Mouse (Mus musculus) heart, adult 2 months (tissue): ENCODE data around the gene Hsh2d. TPM values are rescaled to one million over a fixed set of nuclear protein-coding genes. Genes with fewer than 3 reads are reported as not detected.

Experiments used
- DNase-seq, 2 experiments: peaks; one replicate each; pipeline ENCODE4 v3.0.0; 2021
- H3K27ac ChIP-seq: fragments of 200-600 bp; 2 replicates; pipeline ENCODE4 v1.8.1; 2022
- H3K27me3 ChIP-seq: fragments of 200-500 bp; 2 replicates; pipeline ENCODE4 v1.6.1; 2012; ENCODE audit warnings: mild to moderate bottlenecking, low read length, inconsistent platforms, mixed read lengths; ENCODE audit not compliant: control insufficient read depth, insufficient read depth
- H3K36me3 ChIP-seq: fragments of 200-500 bp; 2 replicates; pipeline ENCODE4 v1.6.1; 2012; ENCODE audit warnings: low read length, inconsistent platforms; ENCODE audit not compliant: control insufficient read depth, insufficient read depth
- H3K4me1 ChIP-seq: fragments of 200-500 bp; 2 replicates; pipeline ENCODE4 v1.6.1; 2011; ENCODE audit warnings: low read length; ENCODE audit not compliant: control insufficient read depth, insufficient read depth
- H3K4me3 ChIP-seq: fragments of 200-600 bp; 2 replicates; pipeline ENCODE4 v1.8.1; 2022
- H3K79me2 ChIP-seq: fragments of 200-500 bp; replicated peaks from 2 replicates; pipeline ENCODE4 v1.6.1; 2012; ENCODE audit warnings: mild to moderate bottlenecking, inconsistent platforms, low read length, moderate library complexity, mixed read lengths; ENCODE audit not compliant: control insufficient read depth, insufficient read depth
- H3K9ac ChIP-seq: fragments of 200-500 bp; 2 replicates; pipeline ENCODE4 v1.6.1; 2012; ENCODE audit warnings: low read depth, mild to moderate bottlenecking, control low read depth, inconsistent platforms, low read length, mixed read lengths
- CTCF ChIP-seq: fragments of 200-600 bp; IDR thresholded peaks from 2 replicates; pipeline ENCODE4 v1.8.1; 2022; ENCODE audit warnings: antibody characterized with exemption, mild to moderate bottlenecking, moderate library complexity
- EP300 ChIP-seq: fragments of 200-500 bp; IDR thresholded peaks from 2 replicates; pipeline ENCODE4 v1.6.1; 2011; ENCODE audit warnings: low read depth, low read length, control low read depth; ENCODE audit not compliant: insufficient read depth
- POLR2A ChIP-seq: fragments of 200-500 bp; IDR thresholded peaks from 2 replicates; pipeline ENCODE4 v1.6.1; 2011; ENCODE audit warnings: mild to moderate bottlenecking, low read depth, low read length, control low read depth; ENCODE audit not compliant: insufficient read depth
- WGBS: fragments of 180-500 bp; shearing (Covaris S2); methylation state at CpG from one replicate; pipeline ENCODE4 v1.1.7; 2018; 5-methylcytosine and 5-hydroxymethylcytosine counted together
- intact Hi-C: fragments of 180-260 bp; cut with DNase I; formaldehyde crosslinking; loops from one replicate; pipeline ENCODE4 v1.15.1; 2025
- polyA plus RNA-seq: library from polyadenylated mRNA; depleted of rRNA; stranded (reverse); fragments of >200 nt; gene quantifications from 2 replicates; pipeline ENCODE4 v1.2.3, GENCODE M21; 2012; rRNA removed
- total RNA-seq, 2 experiments: library from RNA; stranded (reverse); gene quantifications; 2 replicates each; pipeline ENCODE4 v1.2.3; 2021

Hsh2d gene
- total and polyA plus RNA-seq, 3 experiments: 0.55 TPM; not detected in 2

- intact Hi-C loops: loop anchor here (5.0 kb wide), 2 partner anchors 62 to 128 kb away; no protein-coding TSS in a partner anchor
These were observed 50.3 kb downstream of the Hsh2d start, which contains the start of gene Ap1m1 for GRCm38 (mm10) chr8:72239499-72240402. Gene Ap1m1, plus strand, starts transcription at chr8:72240018.

GRCm38 (mm10) chr8:72240403-72240763, 50.9 kb downstream of the Hsh2d start:
- TF ChIP-seq CTCF: no peak
- no peak for TF ChIP-seq EP300
- TF ChIP-seq POLR2A: no peak
- DNase-seq: no peak
- intact Hi-C loops: loop anchor here (5.0 kb wide), 2 partner anchors 63 to 127 kb away; no protein-coding TSS in a partner anchor
- under 1% methylated on average over 24 of the region's 24 CpGs for WGBS
- peaks cover 5% of the 10 kb centered on the region for H3K79me2 ChIP-seq
- peak overlapping the region; percentile 88 for H3K9ac ChIP-seq
- peak overlapping the region; percentile 92 for H3K27ac ChIP-seq
- H3K4me3 ChIP-seq: peak overlapping the region; percentile 71
- peaks cover 15% of the 10 kb centered on the region for H3K4me1 ChIP-seq
- H3K27me3 ChIP-seq: no peaks in the 10 kb centered on the region
- H3K36me3 ChIP-seq: no peaks in the 10 kb centered on the region; the same call in none of the 2 replicates

More at GRCm38 (mm10) chr8:72239499-72240402, 50.3 kb downstream of the Hsh2d start, which contains the start of gene Ap1m1:
- Histone ChIP-seq H3K27me3 (no peaks in the 10 kb centered on the region), H3K36me3 (no peaks in the 10 kb centered on the region; the same call in none of the 2 replicates), H3K9ac (peak within 1 kb of the TSS; percentile 88), H3K4me3 (peak within 1 kb of the TSS; percentile 71), H3K4me1 (peaks cover 15% of the 10 kb centered on the region), H3K79me2 (peaks cover 5% of the 10 kb centered on the region), H3K27ac (peak within 1 kb of the TSS; percentile 92)
- DNase-seq: peak; percentile 95 to 99
- peak; percentile 84 for TF ChIP-seq POLR2A
- TF ChIP-seq EP300: peak; percentile 80
- peak; percentile 85 for TF ChIP-seq CTCF
- under 1% methylated on average over 54 of the region's 54 CpGs for WGBS

- 52% methylated on average over 7 of the region's 7 CpGs for WGBS
- peak in 1 of 2 experiments; percentile 28 for DNase-seq
These were observed 51.5 kb downstream of the Hsh2d start for GRCm38 (mm10) chr8:72240951-72241350.

DNA sequence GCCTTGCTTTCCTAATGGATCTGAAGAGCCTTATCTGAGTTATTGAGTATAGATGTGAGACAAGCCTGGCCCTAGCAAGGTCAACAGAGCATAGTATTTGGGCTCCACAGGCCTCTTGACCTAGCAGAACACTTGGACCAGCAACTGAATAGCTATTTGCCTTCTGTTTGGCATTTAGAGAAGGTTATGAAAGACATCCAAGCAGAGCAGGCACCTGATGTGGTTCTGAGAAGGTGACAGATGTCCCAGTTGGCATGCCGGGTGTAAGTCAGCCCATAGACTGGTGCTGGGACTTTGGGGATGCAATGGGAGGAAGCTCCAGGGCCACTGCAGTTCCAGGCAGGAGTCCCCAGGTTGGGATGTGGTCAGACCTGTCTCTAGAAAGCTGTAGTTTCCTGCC, 52.8 kb downstream of the Hsh2d start:
- WGBS: 72% methylated on average over 1 of the region's 1 CpGs
- Histone ChIP-seq H3K27me3 (no peaks in the 10 kb centered on the region), H3K9ac (no peak overlapping the region), H3K79me2 (peaks cover 7% of the 10 kb centered on the region), H3K4me3 (no peak overlapping the region), H3K4me1 (peaks cover 15% of the 10 kb centered on the region), H3K27ac (peak overlapping the region; percentile 30; the same call in 1 of the 2 replicates), H3K36me3 (no peaks in the 10 kb centered on the region; the same call in none of the 2 replicates)
- peak in 1 of 2 experiments; percentile 29 for DNase-seq
- intact Hi-C loops: loop anchor here (5.0 kb wide), 2 partner anchors 65 to 125 kb away; no protein-coding TSS in a partner anchor
- TF ChIP-seq EP300: no peak
- no peak for TF ChIP-seq CTCF
- TF ChIP-seq POLR2A: no peak

More at GRCm38 (mm10) chr8:72240951-72241350, 51.5 kb downstream of the Hsh2d start:
- Histone ChIP-seq H3K36me3 (no peaks in the 10 kb centered on the region; the same call in none of the 2 replicates), H3K9ac (no peak overlapping the region), H3K27ac (peak overlapping the region; percentile 92), H3K27me3 (no peaks in the 10 kb centered on the region), H3K4me3 (peak overlapping the region; percentile 71), H3K79me2 (peaks cover 5% of the 10 kb centered on the region), H3K4me1 (peaks cover 15% of the 10 kb centered on the region)
- intact Hi-C loops: loop anchor here (5.0 kb wide), 2 partner anchors 64 to 126 kb away; no protein-coding TSS in a partner anchor
- TF ChIP-seq POLR2A: no peak
- no peak for TF ChIP-seq CTCF
- TF ChIP-seq EP300: no peak

DNA sequence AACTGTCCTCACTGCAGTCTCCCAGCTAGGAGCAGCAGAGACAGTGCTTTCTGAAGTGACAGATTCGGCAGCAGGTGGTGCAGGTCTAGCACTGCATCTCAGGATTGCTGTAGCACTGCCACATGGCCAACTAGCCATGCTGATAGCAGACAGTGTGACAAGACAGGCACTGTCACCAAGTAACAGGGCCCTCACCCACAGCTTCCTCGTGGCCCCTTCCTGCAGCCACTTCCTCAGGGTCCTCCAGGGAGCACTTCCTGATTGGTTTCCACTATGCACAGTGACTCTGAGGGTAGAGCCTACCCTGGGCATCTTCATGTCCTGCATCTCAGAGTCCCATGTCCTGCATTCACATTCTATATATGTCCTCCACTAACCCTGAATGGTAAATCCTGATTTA, 55.2 kb downstream of the Hsh2d start:
- peaks cover 7% of the 10 kb centered on the region for H3K79me2 ChIP-seq
- H3K4me1 ChIP-seq: peaks cover 14% of the 10 kb centered on the region
- WGBS: 25% methylated on average over 2 of the region's 2 CpGs
- peak in 1 of 2 experiments; percentile 23 for DNase-seq
- H3K27me3 ChIP-seq: no peaks in the 10 kb centered on the region
- no peaks in the 10 kb centered on the region; the same call in none of the 2 replicates for H3K36me3 ChIP-seq
- H3K27ac ChIP-seq: no peak overlapping the region
- peak overlapping the region; percentile 30; the same call in 1 of the 2 replicates for H3K9ac ChIP-seq
- TF ChIP-seq EP300: no peak
- no peak for TF ChIP-seq POLR2A
- TF ChIP-seq CTCF: no peak
- intact Hi-C loops: loop anchor here (5.0 kb wide), 2 partner anchors 67 to 123 kb away; no protein-coding TSS in a partner anchor
- no peak overlapping the region for H3K4me3 ChIP-seq

Other genes starting within 250 kb of the Hsh2d start
- gene Zfp961, start 238.6 kb upstream of the Hsh2d start, total RNA-seq: 1 to 10 TPM; 5.5 to 8.0 TPM
- gene Zfp961, start 238.6 kb upstream of the Hsh2d start, polyA plus RNA-seq: 4.4 and 6.1 TPM in 2 replicates
- gene Cyp4f18, start 180.0 kb upstream of the Hsh2d start, total RNA-seq: 1 to 10 TPM; 1.2 to 1.4 TPM
- 1.7 and 5.2 TPM in 2 replicates for gene Cyp4f18, start 180.0 kb upstream of the Hsh2d start, polyA plus RNA-seq
- gene Olfr372, start 148.4 kb upstream of the Hsh2d start, total RNA-seq: not detected
- gene Olfr372, start 148.4 kb upstream of the Hsh2d start, polyA plus RNA-seq: not detected in 2 replicates
- not detected for gene Olfr373, start 106.5 kb upstream of the Hsh2d start, total RNA-seq
- not detected in 2 replicates for gene Olfr373, start 106.5 kb upstream of the Hsh2d start, polyA plus RNA-seq
- gene Olfr374, start 82.6 kb upstream of the Hsh2d start, total RNA-seq: not detected
- not detected in 2 replicates for gene Olfr374, start 82.6 kb upstream of the Hsh2d start, polyA plus RNA-seq
- 100 to 1,000 TPM in 1 of 2 experiments, 10 to 100 TPM in 1; 81.4 to 106 TPM for gene Tpm4, start 54.7 kb upstream of the Hsh2d start, total RNA-seq
- 49.9 and 73.3 TPM in 2 replicates for gene Tpm4, start 54.7 kb upstream of the Hsh2d start, polyA plus RNA-seq
- gene Rab8a, start 28.4 kb upstream of the Hsh2d start, total RNA-seq: 10 to 100 TPM; 23.6 to 24.2 TPM
- 40.9 and 52.2 TPM in 2 replicates for gene Rab8a, start 28.4 kb upstream of the Hsh2d start, polyA plus RNA-seq
- gene Cib3, start 23.2 kb downstream of the Hsh2d start, total RNA-seq: 1 to 10 TPM in 1 of 2 experiments, under 1 TPM in 1; 0.66 to 1.5 TPM
- 1.1 TPM in 2 replicates for gene Cib3, start 23.2 kb downstream of the Hsh2d start, polyA plus RNA-seq
- not detected for gene Gm11034, start 24.0 kb downstream of the Hsh2d start, total RNA-seq
- not detected in 2 replicates for gene Gm11034, start 24.0 kb downstream of the Hsh2d start, polyA plus RNA-seq
- gene Fam32a, start 30.1 kb downstream of the Hsh2d start, total RNA-seq: 10 to 100 TPM; 21.4 to 23.2 TPM
- gene Fam32a, start 30.1 kb downstream of the Hsh2d start, polyA plus RNA-seq: 21.2 and 29.9 TPM in 2 replicates
- gene Ap1m1, start 50.4 kb downstream of the Hsh2d start, total RNA-seq: 10 to 100 TPM; 44.6 to 48.8 TPM
- 74.3 and 77.0 TPM in 2 replicates for gene Ap1m1, start 50.4 kb downstream of the Hsh2d start, polyA plus RNA-seq
- gene Gm10282, start 115.6 kb downstream of the Hsh2d start, total RNA-seq: 1 to 10 TPM; 6.7 to 8.5 TPM
- gene Gm10282, start 115.6 kb downstream of the Hsh2d start, polyA plus RNA-seq: 1.1 and 2.9 TPM in 2 replicates
- 10 to 100 TPM; 76.0 to 92.7 TPM for gene Klf2, start 129.4 kb downstream of the Hsh2d start, total RNA-seq
- gene Klf2, start 129.4 kb downstream of the Hsh2d start, polyA plus RNA-seq: 21.1 and 42.6 TPM in 2 replicates
- gene Eps15l1, start 231.8 kb downstream of the Hsh2d start, total RNA-seq: 10 to 100 TPM; 36.2 to 39.6 TPM
- 34.0 and 46.4 TPM in 2 replicates for gene Eps15l1, start 231.8 kb downstream of the Hsh2d start, polyA plus RNA-seq